Mouse (Mus musculus) cerebellum, adult 8-10 months (tissue): ENCODE results near the gene Hsd11b1.
"Not testable (repeated sequence)": the region's sequence is repeated elsewhere in the genome, so short reads cannot be mapped to it uniquely, and the experiment has no call there.

ENCODE experiments used
- DNase-seq: peaks from one replicate; pipeline ENCODE4 v3.0.0; 2022

Gene Hsd11b1

DNA sequence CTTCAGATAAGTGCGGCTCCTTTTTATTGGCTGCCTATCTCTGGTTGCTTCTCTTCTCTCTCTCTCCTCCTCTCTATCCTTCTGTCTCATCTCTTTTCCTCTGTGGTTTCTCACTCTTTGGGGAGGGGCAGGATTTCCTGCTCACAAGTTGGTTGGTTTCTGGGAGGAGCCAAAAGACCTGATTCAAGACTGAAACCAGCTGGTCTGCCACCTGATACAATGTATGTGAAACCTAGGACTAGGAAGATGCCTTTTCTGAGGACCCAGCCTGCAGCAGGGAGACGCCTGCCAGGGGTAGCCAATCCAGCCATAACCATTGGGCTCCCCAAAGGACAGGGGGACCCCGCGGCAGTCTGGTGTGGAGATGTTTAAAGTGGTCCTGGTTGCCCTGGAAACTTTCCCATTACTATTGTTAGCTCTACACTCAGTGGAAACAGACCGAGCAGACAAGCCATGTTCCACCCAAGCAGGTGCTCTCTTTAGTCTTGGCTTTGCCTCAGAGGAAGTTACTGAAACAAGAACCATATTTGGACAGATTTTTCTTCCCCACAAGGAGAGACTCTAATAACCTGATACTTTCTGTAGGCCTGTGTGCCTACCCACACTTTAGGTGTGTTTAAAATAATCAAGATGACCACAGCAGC lies at the start of gene Hsd11b1:
Hsd11b1 (minus strand) TSS at position 121 of the 644 bp plus-strand sequence.
- no peak for DNase-seq

DNA sequence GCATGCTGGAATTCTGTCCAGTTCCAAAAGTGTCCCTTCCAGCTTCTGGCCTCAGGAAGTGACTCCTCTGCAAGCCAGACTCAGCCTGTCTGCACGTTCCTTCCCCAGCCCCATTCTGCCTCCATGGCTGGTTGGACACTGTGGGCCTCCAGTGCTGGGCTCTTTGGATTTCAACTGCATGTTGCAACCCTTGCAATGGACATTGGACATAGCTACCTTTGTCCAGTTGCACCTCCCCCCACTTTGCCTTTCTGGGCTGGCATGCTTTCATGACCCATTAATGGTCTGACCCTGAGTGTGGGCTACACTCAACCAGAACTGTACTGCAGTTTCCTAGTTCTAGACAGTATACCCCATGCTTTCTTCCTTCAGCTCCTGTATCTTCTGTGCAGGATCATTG lies 47.7 kb upstream of the Hsd11b1 start:
- no peak for DNase-seq

DNA sequence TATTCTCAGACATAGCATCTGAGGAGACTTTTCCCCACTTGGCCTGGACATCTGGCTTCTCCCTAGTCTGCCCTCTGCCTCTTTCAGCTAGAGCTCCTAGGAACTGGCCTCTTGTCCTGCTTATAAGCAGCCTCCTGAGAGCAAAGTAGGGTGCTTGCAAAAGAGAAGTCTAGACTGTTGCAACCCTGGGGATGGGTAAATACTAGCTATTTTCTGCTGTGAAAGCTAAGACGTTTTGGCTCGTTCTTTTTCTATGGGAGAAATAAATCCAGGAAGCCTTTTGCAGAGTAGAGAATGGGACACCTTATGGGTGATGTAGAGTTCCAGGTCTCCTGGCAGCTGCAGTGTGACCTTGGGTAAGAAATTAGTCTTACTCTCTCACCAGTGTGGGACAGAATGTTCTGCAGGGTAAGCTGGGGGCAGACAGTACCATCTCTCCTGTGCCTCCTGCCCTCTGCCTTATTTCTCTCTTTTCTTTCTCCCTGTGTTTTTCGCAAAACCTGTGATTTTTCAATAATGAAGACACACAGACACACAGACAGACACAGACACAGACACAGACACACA lies 46.7 kb upstream of the Hsd11b1 start:
- no peak for DNase-seq

DNA sequence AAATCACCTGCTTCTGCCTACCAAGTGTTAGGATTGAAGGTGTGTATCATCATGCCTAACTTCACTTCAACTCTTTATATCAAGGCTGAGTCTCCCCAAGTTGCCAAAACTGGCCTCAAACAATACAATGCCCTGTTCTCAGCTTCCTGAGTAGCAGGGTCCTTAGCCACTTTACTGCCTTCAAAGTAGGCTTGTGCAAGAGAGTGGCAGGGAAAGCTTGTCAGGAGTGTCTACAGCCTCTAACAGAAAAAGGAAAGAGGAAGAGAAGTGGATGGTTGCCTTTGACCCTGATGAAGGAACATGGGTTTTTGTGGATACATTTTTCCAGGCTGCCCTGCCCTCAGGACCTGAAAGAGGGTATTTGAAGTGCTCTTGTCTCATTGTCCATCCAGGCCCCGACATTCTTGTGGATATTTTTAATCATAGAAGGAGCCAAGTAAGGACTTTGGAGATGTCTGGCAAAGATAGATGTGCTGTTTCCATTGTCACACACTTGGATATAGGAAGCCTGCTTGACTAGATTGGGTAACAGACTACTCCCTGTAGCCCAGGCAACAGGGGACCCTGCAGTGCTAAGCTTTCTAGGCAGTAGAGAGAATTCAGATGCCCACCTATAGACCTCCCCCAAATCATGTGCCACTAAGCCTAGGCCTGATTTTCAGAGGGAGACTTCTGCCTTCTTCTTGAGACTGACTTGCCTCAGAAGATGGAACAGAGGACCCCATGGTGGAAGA lies 46.1 kb upstream of the Hsd11b1 start:
- no peak for DNase-seq

DNA sequence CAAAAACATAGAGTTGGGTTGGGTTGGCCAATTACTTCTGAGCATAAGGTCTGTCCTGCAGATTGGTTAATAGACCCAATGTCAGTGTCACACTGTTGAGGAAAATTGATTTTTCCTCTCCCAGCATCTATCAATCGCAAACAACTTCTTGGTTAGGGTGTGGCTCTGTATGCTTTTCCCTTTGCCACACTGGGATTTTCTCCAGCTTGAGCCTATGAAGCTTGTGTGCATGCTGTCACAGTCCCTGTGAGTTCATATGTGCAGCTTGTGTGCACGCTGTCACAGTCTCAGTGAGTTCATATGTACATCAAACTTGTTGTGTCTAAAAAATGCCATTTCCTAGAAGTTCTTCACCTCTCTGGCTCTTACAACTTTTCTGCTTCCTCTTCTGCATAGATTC lies 43.0 kb upstream of the Hsd11b1 start:
- DNase-seq: no peak

DNA sequence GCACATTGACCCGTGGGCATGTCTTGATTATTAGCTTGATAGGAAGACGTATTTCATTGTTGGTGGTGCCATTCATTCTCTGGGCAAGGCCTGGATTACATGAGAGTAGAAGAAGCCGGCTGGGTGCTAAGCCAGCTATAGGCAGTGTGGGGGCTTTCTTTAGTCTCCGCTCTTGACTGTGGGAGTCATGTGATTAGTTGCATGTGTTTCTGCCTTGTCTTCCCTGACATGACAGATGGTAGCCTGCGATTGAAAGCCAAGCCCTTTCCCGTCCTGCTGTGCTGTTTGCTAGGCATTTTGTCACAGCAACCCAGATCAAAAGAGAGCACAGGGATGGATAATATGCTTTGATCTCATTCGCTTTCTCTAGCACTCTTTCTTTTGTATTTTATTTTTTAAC lies 41.5 kb upstream of the Hsd11b1 start:
- peak; percentile 68 for DNase-seq

DNA sequence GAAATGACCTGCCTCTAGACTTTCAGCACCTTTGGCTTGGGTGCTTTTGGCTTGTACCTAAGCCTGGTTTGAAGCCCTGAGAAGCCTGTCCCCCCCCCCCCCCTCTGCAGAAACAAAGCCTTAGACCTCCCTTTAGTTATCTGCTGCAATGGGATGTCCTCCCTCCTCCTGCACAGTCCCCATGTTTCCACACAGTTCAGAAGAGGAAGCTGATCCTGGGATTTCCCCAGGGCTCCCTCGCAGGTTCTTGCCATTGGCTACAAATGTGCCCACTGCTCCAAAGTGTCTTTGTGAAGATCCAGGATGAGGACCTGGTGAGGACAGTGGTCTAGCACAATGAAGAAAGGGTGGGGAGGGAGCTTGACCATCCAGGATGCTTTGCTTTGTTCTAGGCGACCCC lies 39.2 kb upstream of the Hsd11b1 start:
- DNase-seq: no peak

DNA sequence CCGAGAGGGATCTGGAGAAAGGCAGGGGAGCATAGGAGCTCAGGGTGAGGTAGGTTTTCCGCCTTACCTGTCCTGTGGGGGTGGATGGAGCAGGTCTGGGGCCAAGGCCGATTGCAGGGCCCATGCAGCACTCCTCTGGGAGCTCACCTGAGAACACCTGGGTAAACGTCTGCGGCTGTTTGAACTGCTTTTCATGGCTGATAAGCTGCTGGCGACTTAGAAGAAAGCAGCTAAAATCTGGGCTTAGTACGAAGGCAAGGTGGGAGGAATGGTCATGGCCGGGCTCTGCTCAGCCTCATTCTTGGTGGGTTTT lies 38.2 kb upstream of the Hsd11b1 start:
- no peak for DNase-seq

DNA sequence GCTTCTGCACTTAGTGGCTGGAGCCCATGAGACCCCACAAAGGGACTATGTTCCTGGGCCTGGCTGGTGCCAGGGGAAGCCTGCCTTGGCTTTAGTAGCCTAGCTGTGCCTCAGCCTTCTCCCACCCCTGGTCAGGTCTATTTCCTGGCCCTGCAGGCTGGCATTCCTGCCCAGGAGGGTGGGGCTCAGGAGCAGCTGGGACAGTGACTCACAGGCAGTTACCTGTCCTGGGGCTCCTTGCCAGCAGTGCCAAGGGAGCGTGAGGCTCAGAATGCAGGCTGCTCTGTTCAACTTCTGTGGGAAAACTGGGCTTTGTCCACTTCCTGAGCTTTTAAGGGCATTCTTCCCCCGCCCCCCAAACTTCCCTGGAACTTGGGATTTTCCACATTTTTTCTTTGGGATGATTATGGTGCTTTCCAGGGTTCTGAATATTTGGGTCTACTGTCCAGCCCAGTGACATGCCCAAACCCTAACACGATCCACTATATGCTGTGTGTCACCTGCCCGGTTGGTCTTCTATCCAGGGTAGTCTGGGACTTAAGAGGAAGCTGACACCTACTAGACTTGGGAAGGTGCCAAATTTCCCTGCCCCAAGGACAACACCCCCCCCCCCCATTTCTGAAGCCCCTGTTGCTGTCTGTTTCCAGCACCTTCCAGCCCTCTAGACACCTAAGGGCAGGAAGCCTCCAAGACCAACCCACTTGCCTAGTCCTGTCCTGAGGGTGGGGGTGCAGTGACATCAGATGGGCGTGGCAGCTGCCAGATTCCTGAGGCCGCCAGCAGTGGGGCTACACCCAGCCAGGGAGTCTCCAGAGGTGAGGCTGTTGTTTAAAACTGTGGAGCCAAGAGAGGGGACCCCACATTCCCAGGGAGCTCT lies 37.6 kb upstream of the Hsd11b1 start:
- DNase-seq: peak; percentile 51

DNA sequence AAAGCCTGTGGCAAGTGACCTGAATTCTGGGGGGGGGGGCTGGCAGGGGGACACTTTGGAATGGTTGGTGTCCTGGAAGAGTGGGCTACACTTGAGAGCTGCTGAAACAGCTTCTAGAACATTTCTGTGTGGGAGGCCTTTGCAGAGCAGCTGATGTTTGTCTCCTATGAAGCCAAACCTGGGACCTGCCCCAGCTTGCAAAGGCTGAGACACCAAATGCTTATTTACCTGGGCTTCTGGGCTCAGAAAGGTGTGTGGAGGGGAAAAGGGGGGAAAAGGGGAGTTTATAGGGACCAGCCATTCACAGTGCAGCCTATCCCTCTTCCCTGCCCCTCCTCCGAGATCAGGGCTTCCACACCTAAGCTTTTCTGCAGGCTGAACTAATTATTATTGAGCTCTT lies 36.1 kb upstream of the Hsd11b1 start:
- DNase-seq: no peak

DNA sequence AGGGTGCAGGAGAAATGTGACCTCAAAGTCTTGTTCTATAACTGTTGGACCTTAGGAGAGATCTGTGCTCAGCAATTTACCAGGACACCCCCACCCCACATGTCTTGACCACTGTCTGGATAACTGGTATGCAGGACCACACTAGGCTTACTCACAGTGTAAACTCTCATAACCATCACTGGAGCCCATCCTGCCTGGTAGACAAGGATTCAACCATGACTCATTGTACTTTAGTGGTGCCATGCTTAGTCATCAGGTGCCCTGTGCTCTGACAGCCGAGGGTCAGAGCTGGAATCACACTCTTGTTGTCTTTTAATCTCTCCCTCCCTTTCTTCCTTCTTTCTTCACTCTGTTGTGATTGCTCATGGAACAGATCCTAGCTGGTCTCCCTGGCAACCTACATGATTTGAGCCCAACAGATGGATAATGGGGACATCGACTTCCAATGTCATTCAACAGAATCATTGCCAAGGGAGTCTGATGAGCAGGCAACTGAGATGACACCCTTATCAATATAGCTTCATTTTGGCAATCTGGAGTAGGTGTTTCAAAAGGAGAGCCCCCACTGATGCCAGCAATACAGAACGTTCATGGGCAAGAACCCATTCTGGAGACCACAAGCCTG lies 34.4 kb upstream of the Hsd11b1 start:
- DNase-seq: no peak

DNA sequence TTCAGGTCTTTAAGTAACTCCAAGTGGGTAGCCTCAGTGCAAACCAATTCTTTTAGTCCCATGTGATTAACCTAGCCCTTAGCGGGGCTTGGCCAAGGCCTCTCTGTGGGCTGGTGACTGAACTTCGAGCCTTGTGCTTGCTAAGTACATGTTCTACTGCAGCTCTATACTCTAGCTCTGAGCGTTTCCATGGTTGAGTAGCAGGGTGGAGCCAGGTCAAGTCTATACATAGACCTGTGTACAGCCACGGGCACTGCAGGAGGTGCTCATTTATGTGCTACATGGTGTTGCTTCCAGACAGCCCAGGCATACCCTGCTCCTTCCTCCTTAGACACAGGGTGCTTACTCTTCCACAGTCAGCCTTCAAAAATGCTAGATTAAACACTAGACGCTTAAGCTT lies 32.0 kb upstream of the Hsd11b1 start:
- no peak for DNase-seq

DNA sequence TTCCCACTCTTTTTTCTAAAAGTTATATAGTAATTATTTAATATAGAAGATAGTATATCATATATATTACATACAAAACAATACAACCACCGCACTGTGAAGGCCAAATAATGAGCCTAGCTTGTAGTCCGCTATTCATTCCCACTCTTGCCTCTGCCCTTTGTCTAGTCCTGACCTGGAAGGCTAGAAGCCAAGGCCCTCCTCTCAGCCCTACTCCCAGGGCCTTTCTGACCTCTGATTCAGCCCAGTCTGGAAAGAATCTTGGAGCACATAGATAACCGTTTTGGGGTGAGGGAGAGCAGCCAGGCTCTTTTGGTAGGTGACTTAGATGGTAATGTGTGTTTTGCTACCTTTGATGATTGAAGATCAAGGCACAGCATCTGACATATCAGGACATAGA lies 30.1 kb upstream of the Hsd11b1 start:
- no peak for DNase-seq

DNA sequence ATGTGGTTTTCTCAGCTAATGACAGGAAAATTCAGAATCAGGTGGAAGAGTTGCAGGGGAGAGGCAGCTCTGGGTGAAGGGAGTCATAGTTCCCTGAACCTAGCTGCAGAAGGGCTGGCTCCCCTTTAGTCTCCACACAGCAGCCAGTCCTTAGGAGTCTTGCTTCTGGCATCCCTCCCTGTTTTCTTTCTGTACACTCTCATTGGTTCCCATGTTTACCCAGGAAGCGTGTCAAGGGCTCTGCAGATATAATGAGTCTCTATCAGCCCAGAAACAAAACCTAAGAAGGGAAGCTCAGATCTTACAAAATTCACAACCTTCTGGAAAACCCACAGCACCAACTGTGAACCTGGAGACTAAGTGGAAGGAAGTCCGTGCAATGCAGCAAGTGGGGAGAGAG lies 29.2 kb upstream of the Hsd11b1 start:
- DNase-seq: no peak

DNA sequence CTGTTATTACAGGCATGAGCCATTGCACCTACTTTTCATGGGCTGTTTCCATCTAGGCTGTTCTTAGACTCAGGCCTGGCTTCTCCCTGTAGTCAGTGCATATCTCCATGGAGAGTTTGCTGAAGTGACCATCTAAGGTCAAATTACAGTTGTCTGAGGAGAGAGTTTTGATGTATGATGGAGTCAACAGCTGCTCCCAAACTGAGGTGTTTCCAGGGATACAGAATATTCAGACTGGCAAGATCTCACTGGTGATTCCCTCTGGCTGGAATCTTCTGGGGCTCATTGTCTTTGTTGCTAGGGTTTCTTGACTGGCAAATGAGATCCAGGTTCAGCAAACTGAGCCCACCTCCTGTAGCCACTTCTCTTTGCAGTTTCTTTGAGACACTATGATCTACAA lies 26.8 kb upstream of the Hsd11b1 start:
- no peak for DNase-seq

DNA sequence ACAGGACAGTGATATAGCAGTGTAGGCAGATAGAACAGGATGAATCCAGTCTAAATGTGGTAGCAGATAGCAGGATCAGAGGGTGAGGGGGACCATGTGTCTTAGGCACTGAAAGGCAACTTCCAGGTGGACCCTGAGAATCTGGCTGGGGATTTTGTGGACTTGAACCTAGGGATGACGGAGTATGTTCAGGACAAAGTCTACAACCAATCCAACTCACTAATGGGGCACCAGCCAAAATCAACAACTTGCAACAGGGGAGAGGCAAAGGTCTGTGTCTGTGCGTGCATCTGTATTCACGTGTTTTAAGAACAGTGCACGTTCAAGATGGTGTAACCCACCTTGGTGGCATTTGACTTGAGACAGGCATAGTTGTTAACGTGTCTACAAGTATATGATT lies 26.0 kb upstream of the Hsd11b1 start:
- no peak for DNase-seq

DNA sequence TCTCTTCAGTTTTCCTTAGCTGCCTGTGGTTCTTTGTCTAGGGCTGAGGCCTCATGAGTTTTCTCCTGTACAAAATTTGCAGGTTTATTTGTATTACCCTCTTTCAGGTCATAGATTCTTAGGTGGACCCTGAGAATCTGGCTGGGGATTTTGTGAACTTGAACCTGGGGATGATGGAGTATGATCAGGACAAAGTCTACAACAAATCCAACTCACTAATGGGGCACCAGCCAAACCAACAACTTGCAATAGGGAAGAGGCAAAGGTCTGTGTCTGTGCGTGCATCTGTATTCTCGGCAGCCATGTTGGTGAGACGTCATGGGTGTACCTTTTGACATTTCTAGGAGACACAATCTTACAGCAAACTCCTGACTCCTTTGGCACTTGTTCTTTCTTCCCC lies 25.2 kb upstream of the Hsd11b1 start:
- DNase-seq: no peak

DNA sequence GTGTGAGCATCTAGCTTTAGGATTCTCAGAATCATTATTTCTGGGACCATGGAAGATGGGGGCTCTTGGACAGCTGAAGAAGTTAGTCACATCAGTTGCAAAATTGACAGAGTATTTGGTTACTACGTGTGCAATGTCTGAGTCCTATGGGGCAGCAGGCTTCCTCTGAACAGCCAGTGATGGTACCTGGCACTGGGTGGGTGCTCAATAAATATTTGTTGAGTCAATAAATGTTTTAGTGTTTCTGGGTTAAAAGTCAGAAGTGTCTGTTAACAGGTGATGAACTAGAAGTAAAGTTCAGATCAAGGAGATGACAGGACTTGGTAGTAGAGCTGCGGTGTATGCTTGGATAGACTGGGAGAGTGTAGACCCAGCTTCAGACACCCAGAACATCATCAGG lies 23.7 kb upstream of the Hsd11b1 start:
- DNase-seq: no peak

DNA sequence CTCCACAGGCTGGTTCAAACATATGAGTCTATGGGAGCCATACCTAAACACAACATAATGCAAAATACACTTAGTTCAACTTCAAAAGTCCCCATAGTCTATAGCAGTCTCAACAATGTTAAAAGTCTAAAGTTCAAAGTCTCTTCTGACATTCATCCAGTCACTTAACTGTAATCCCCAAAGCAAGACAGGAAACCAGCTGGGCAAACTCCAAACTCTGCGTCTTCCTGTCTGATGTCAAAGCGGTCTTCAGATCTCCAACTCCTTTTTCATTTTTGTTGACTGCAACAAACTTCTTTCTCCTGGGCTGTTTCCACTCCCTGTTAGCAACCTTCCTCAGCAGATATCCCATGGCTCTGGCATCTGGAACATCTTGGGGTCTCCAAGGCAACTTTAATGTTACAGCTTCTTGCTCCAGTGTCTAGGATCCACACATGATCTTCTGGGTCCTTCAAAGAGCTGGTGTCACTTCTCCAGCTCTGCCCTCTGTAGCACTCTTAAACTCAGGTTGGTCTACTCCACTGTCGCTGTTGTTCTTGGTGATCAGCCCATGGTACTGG lies 22.0 kb upstream of the Hsd11b1 start:
- DNase-seq: not testable (repeated sequence)

DNA sequence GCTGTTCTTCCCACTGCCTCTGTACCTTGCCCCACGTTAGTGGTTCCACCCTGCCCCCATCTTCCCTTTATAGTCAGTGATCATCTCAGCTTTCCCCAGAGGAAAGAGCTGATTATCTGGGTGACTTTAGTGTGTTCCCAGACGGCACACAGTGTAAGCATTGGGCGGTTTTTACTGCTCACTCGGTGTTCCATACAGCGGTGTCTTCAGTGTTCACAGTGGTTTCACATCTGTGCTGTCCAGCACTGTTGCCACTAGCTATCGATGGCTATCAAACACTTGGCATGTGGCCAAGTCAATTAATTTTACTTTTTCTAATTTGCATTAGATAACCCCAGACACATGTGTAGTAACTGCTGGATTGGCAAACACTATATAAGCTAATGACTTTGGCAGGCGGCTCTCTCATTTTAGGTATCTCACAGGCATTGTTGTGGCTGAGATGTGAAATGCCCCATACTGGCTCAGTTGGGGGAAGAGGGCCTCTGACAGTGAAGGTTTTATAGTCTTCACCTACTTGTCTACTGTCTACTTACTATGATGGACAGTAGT lies 20.4 kb upstream of the Hsd11b1 start:
- DNase-seq: no peak

DNA sequence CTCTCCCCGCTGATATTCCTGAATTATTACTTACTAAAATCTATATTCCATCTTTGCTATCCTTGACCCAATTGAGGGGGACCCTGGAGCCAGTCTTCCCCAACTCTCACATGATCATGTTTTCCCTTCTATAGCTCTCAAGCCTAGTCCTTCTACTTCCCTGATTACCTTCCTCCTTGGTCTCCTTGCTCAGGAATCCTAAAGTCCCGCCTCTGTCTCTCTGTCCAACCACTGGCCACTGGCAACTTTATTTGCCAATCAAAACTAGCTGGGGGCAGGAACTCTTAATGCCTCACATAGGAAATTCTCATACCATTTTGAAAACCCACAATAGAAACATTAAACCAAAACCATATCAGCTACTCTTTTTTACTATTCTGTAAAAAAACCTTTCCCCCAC lies 17.5 kb upstream of the Hsd11b1 start:
- no peak for DNase-seq

DNA sequence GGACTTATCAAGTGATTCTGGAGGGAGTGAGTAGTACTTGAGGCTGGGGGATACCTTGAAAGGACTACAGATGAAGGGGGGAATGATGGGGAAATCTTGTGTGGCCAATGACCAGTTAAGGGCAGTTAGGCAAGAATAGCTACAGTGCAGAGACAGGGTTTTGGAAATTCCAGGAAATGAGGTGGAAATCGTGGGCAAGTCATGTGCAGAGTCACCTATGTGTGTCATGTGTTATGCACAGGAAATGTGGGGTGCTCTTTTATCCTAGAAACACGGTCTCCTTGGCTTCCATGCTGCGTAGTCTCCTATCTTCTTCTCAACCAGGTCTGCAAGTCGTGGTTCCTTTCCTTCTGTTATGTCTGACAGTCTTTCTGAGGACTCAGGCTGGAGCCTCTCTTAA lies 15.6 kb upstream of the Hsd11b1 start:
- no peak for DNase-seq
